13 mouse cellular contexts compared by ENCODE assay signal in genomic region chr19:4080511-4081009, GRCm38 (mm10). TPM values are rescaled to one million over a fixed set of nuclear protein-coding genes. Genes with fewer than 3 reads are reported as not detected.
DNase-seq lines count a peak whose midpoint lies in the region; ATAC-seq and TF ChIP-seq lines count a peak whose summit lies in the region.
"Had no signal": no experiment of that assay in that cellular context is flagged by ENCODE, and none has a peak within 500 bp of the region (broad histone marks: within the 10 kb centered on the region; RNA-seq: fewer than 3 reads in every experiment).

No protein-coding gene starts in this region.

- H3K9ac ChIP-seq in liver, embryonic 11.5 days (ENCODE audit: low read depth, low read length): no peak overlapping the region
- no peak overlapping the region for H3K9ac ChIP-seq in hindbrain, embryonic 11.5 days (ENCODE audit: low read depth, low read length)
- H3K9ac ChIP-seq: embryonic facial prominence, embryonic 13.5 days had no signal

- TF ChIP-seq CTCF in gastrocnemius, adult 2 months (IDR thresholded peaks at IDR 0.05): peak; percentile 9; the same call in 1 of the 2 replicates
- TF ChIP-seq CTCF in cerebellum, adult 2 months (IDR thresholded peaks at IDR 0.05; ENCODE audit: borderline replicate concordance, insufficient read depth, low read depth, low read length): peak; percentile 56; the same call in 1 of the 2 replicates

- peaks cover 59% of the 10 kb centered on the region for H3K4me1 ChIP-seq in cerebellum, adult 2 months (ENCODE audit: control insufficient read depth, insufficient read depth, low read length)
- peaks cover 16% of the 10 kb centered on the region for H3K4me1 ChIP-seq in liver, embryonic 11.5 days (replicated peaks; ENCODE audit: control insufficient read depth, insufficient read depth, low read length)
- H3K4me1 ChIP-seq in hindbrain, embryonic 11.5 days (replicated peaks; ENCODE audit: control insufficient read depth, insufficient read depth, low read length): no peaks in the 10 kb centered on the region

- H3K9me3 ChIP-seq in liver, embryonic 11.5 days (ENCODE audit: control insufficient read depth, low read length): no peaks in the 10 kb centered on the region
- no peaks in the 10 kb centered on the region for H3K9me3 ChIP-seq in hindbrain, embryonic 11.5 days (ENCODE audit: control insufficient read depth, low read length)
- H3K9me3 ChIP-seq: embryonic facial prominence, embryonic 13.5 days had no signal

- ATAC-seq in liver, embryonic 11.5 days (replicated peaks; ENCODE audit: low FRiP score): peak; percentile 86
- no peak for ATAC-seq in hindbrain, embryonic 11.5 days (ENCODE audit: low FRiP score)

- DNase-seq in gastrocnemius, adult 2 months: no peak
- no peak for DNase-seq in gastrocnemius, postnatal 14 days
- peak; percentile 28 for DNase-seq in A20 (ENCODE audit: low read depth, low spot score)
- peak; percentile 88 to 94 for DNase-seq in cerebellum, adult 2 months
- no peak for DNase-seq in liver, embryonic 11.5 days (ENCODE audit: low spot score)
- DNase-seq in yolk sac, embryonic 10.5 days (ENCODE audit: low spot score): no peak
- DNase-seq in hindbrain, embryonic 11.5 days (ENCODE audit: low spot score): no peak
- no peak for DNase-seq in embryo, embryonic 11 days

- no peak for TF ChIP-seq POLR2A in cerebellum, adult 2 months (IDR thresholded peaks at IDR 0.05; ENCODE audit: borderline replicate concordance, insufficient read depth, low read length)

- no peaks in the 10 kb centered on the region for H3K27me3 ChIP-seq in cerebellum, adult 2 months (ENCODE audit: control insufficient read depth, insufficient read depth, low read length)
- peaks cover 7% of the 10 kb centered on the region; the same call in 1 of the 2 replicates for H3K27me3 ChIP-seq in liver, embryonic 11.5 days (replicated peaks; ENCODE audit: control insufficient read depth, insufficient read depth, low read length)
- H3K27me3 ChIP-seq in hindbrain, embryonic 11.5 days (ENCODE audit: control insufficient read depth, insufficient read depth, low read length): no peaks in the 10 kb centered on the region

- H3K4me2 ChIP-seq in liver, embryonic 11.5 days: peak overlapping the region; percentile 17; the same call in 1 of the 2 replicates
- H3K4me2 ChIP-seq in hindbrain, embryonic 11.5 days (replicated peaks; ENCODE audit: low read depth, low read length): no peak overlapping the region
- H3K4me2 ChIP-seq: embryonic facial prominence, embryonic 13.5 days had no signal

- intact Hi-C loops in gastrocnemius, adult 2 months (cut with DNase I): no loop called here
- intact Hi-C loops in gastrocnemius, postnatal 14 days (cut with DNase I; ENCODE audit: low total_unique reads): loop anchor here (5.0 kb wide), 1 partner anchor 63 kb away; no protein-coding TSS in a partner anchor

- no peaks in the 10 kb centered on the region for H3K36me3 ChIP-seq in liver, embryonic 11.5 days (ENCODE audit: control insufficient read depth, insufficient read depth, low read length)
- no peaks in the 10 kb centered on the region for H3K36me3 ChIP-seq in hindbrain, embryonic 11.5 days (ENCODE audit: control insufficient read depth, insufficient read depth, low read length)
- H3K36me3 ChIP-seq: embryonic facial prominence, embryonic 13.5 days had no signal

- no peak overlapping the region for H3K27ac ChIP-seq in gastrocnemius, adult 2 months
- peak overlapping the region; percentile 95 for H3K27ac ChIP-seq in cerebellum, adult 2 months (ENCODE audit: insufficient read depth, low read length)
- no peak overlapping the region; the same call in 1 of the 2 replicates for H3K27ac ChIP-seq in liver, embryonic 11.5 days (ENCODE audit: low read depth, low read length)
- no peak overlapping the region for H3K27ac ChIP-seq in hindbrain, embryonic 11.5 days (ENCODE audit: low read depth, low read length)
- H3K27ac ChIP-seq: embryonic facial prominence, embryonic 13.5 days had no signal

- 5% methylated on average over 8 of the region's 8 CpGs for WGBS in cerebellum, adult 2 months
- 48% methylated on average over 8 of the region's 8 CpGs for WGBS in liver, embryonic 11.5 days
- WGBS in hindbrain, embryonic 11.5 days: 67% methylated on average over 8 of the region's 8 CpGs

- H3K4me3 ChIP-seq in gastrocnemius, adult 2 months: no peak overlapping the region
- H3K4me3 ChIP-seq in cerebellum, adult 2 months (replicated peaks; ENCODE audit: insufficient read depth, low read depth, low read length): no peak overlapping the region
- no peak overlapping the region for H3K4me3 ChIP-seq in liver, embryonic 11.5 days (ENCODE audit: low read depth, low read length)
- H3K4me3 ChIP-seq in hindbrain, embryonic 11.5 days (ENCODE audit: low read depth, low read length): no peak overlapping the region
- H3K4me3 ChIP-seq: embryonic facial prominence, embryonic 13.5 days; megakaryocyte, embryonic 14.5 days had no signal

RNA-seq across cellular contexts. Expression of gene Cabp2, which starts 0.8 kb away (rescaled TPM):
- not detected for total RNA-seq in gastrocnemius, adult 2 months (2021)
- not detected for total RNA-seq in gastrocnemius, postnatal 14 days (2021)
- 5.5 and 8.0 TPM in 2 replicates for polyA plus RNA-seq in cerebellum, adult 2 months (2012; rRNA removed)
- 0.51 and 0.52 TPM in 2 replicates for polyA plus RNA-seq in liver, embryonic 11.5 days (2014; fragmentation: Nextera tagmentation; extraction: Ambion mirVana)
- not detected in 2 replicates for polyA plus RNA-seq in hindbrain, embryonic 11.5 days (2014; fragmentation: Nextera tagmentation; extraction: Ambion mirVana)
- total RNA-seq: gastrocnemius, adult 18-20 months; hematopoietic stem cell, adult 5-6 weeks; layer of hippocampus, postnatal 25 days had no signal
- polyA plus RNA-seq: embryonic facial prominence, embryonic 13.5 days had no signal

RNA-seq across cellular contexts. Expression of gene Cdk2ap2, which starts 16.4 kb away (rescaled TPM):
- total RNA-seq in gastrocnemius, adult 2 months (2021): 10 to 100 TPM; 17.9 to 22.4 TPM
- 10 to 100 TPM; 17.3 to 17.5 TPM for total RNA-seq in gastrocnemius, postnatal 14 days (2021)
- 88.7 and 97.0 TPM in 2 replicates for polyA plus RNA-seq in cerebellum, adult 2 months (2012; rRNA removed)
- 121 and 135 TPM in 2 replicates for polyA plus RNA-seq in liver, embryonic 11.5 days (2014; fragmentation: Nextera tagmentation; extraction: Ambion mirVana)
- 74.4 and 84.3 TPM in 2 replicates for polyA plus RNA-seq in hindbrain, embryonic 11.5 days (2014; fragmentation: Nextera tagmentation; extraction: Ambion mirVana)

RNA-seq across cellular contexts. Expression of gene Pitpnm1, which starts 19.2 kb away (rescaled TPM):
- total RNA-seq in gastrocnemius, adult 2 months (2021): 1 to 10 TPM; 2.3 to 2.5 TPM
- total RNA-seq in gastrocnemius, postnatal 14 days (2021): 1 to 10 TPM; 3.7 to 4.2 TPM
- polyA plus RNA-seq in cerebellum, adult 2 months (2012; rRNA removed): 568 and 602 TPM in 2 replicates
- polyA plus RNA-seq in liver, embryonic 11.5 days (2014; fragmentation: Nextera tagmentation; extraction: Ambion mirVana): 7.2 and 8.0 TPM in 2 replicates
- 12.2 and 15.4 TPM in 2 replicates for polyA plus RNA-seq in hindbrain, embryonic 11.5 days (2014; fragmentation: Nextera tagmentation; extraction: Ambion mirVana)

RNA-seq across cellular contexts. Expression of gene Gstp3, which starts 21.2 kb away (rescaled TPM):
- not detected for total RNA-seq in gastrocnemius, adult 2 months (2021)
- not detected for total RNA-seq in gastrocnemius, postnatal 14 days (2021)
- not detected in 2 replicates for polyA plus RNA-seq in cerebellum, adult 2 months (2012; rRNA removed)
- polyA plus RNA-seq in liver, embryonic 11.5 days (2014; fragmentation: Nextera tagmentation; extraction: Ambion mirVana): 14.6 and 16.7 TPM in 2 replicates
- polyA plus RNA-seq in hindbrain, embryonic 11.5 days (2014; fragmentation: Nextera tagmentation; extraction: Ambion mirVana): not detected in 2 replicates
- total RNA-seq: gastrocnemius, adult 18-20 months; layer of hippocampus, postnatal 25 days had no signal

RNA-seq across cellular contexts. Expression of gene Gstp2, which starts 34.7 kb away (rescaled TPM):
- total RNA-seq in gastrocnemius, adult 2 months (2021): 100 to 1,000 TPM; 169 to 183 TPM
- total RNA-seq in gastrocnemius, postnatal 14 days (2021): 10 to 100 TPM; 72.8 to 85.9 TPM
- polyA plus RNA-seq in cerebellum, adult 2 months (2012; rRNA removed): 8.0 and 10.0 TPM in 2 replicates
- 5.5 and 6.1 TPM in 2 replicates for polyA plus RNA-seq in liver, embryonic 11.5 days (2014; fragmentation: Nextera tagmentation; extraction: Ambion mirVana)
- polyA plus RNA-seq in hindbrain, embryonic 11.5 days (2014; fragmentation: Nextera tagmentation; extraction: Ambion mirVana): 1.1 and 2.9 TPM in 2 replicates
- total RNA-seq: hematopoietic stem cell, adult 5-6 weeks had no signal

Comparison
In these comparisons a context has a peak if more than half of its experiments do, and no peak if none do; other contexts are left out.
1. DNase-seq: peak in A20 (single experiment) and cerebellum, adult 2 months (2 of 2); none in gastrocnemius, adult 2 months (single experiment), gastrocnemius, postnatal 14 days (single experiment), liver, embryonic 11.5 days (single experiment), yolk sac, embryonic 10.5 days (single experiment), hindbrain, embryonic 11.5 days (single experiment) and embryo, embryonic 11 days (single experiment).
2. RNA of gene Pitpnm1, which starts 19.2 kb away (polyA plus RNA-seq): 568 to 602 TPM in cerebellum, adult 2 months; 12.2 to 15.4 TPM in hindbrain, embryonic 11.5 days and 7.2 to 8.0 TPM in liver, embryonic 11.5 days; every median in the first group is over 10 times any median in the second.